Mouse (Mus musculus): Measurements from ENCODE around the gene Clcf1. TPM values are rescaled to one million over a fixed set of nuclear protein-coding genes. Genes with fewer than 3 reads are reported as not detected.

Gene Clcf1
- total RNA-seq, 2 experiments from 2014 or later, result 0.32 to 0.83 TPM

DNA sequence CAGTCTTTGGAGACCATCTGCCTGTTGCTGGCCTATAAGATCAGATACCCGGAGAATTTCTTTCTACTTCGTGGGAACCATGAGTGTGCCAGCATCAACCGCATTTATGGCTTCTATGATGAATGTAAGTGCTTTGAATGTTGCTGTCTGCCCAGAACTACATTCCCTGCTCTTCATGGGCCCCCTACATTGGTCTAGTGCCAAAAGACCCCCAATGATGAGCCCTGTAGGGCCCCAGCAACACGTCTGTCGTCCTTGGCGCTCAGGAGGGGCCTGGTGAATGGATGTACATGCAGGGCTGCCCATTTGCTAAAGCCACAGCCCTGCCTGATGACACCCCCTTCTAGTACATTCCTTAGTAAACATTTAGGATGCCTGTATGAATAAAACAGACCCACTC lies 20.9 kb upstream of the Clcf1 start:
- DNase-seq, result no peak

DNA sequence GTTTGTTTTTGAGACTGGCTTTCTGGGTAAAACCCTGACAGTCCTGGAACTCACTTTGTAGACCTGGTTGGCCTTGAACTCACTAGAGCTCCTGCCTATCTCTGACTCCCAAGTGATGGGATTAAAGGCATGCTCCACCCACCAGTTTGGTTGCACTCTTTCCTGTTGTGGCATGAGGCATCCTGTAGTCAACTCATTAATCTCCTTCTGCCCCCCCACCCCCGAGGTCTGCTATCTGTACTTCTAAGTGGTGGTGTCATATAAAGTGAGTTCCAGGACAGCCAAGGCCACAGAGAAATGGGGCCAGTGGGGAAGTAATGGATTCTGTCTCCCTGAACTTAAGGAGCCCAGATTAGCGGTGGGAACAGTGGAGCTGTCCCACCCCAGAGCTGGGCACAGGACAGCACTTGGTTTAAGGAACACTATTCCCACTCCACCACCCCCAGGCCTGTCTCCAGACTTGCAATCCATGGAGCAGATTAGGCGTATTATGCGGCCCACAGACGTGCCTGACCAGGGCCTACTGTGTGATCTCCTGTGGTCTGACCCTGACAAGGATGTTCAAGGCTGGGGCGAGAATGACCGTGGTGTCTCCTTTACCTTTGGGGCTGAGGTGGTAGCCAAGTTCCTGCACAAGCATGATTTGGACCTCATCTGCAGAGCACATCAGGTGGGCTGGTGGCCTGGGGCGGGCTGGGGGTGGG lies 19.9 kb upstream of the Clcf1 start:
- DNase-seq, result no peak

DNA sequence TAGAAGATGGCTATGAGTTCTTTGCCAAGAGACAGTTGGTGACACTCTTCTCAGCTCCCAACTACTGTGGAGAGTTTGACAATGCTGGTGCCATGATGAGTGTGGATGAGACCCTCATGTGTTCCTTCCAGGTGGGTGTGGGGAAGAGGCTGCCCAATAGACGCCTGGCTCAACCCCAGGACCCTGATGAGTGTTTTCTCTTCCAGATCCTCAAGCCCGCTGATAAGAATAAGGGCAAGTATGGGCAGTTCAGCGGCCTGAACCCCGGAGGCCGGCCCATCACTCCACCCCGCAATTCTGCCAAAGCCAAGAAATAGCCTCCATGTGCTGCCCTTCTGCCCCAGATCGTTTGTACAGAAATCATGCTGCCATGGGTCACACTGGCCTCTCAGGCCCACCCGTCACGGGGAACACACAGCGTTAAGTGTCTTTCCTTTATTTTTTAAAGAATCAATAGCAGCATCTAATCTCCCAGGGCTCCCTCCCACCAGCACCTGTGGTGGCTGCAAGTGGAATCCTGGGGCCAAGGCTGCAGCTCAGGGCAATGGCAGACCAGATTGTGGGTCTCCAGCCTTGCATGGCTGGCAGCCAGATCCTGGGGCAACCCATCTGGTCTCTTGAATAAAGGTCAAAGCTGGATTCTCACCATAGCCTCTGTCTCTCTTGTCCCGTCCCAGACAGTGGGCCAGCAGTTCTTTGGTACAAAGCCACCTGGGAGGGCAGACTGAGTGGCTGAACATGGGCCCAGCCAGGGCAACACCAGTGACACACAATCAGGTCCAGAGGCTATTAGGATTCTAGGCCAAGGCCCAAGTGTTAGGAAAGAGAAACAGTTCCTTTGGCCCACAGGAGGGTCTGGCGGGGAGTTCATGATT lies 19.0 kb upstream of the Clcf1 start:
- no peak for DNase-seq

DNA sequence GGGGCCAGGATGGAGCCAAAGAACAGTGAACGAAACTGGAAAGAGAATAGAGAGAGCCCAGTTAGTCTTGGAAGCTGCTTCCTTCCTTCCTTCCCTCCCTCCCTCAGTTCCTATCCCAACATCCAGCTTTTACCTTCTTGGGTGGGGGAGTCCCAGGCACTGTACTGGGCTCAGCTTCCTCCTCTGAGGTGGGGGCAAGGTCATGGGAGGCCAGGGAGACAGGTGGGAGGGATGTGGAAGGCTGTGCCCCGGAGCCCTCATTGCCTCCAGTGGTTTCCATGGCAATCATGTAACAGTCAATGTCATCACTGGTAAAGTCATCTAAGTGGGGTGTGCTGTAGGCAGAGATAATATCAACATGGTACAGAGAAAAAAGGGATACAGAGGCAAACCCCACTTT lies 18.0 kb upstream of the Clcf1 start:
- no peak for DNase-seq

DNA sequence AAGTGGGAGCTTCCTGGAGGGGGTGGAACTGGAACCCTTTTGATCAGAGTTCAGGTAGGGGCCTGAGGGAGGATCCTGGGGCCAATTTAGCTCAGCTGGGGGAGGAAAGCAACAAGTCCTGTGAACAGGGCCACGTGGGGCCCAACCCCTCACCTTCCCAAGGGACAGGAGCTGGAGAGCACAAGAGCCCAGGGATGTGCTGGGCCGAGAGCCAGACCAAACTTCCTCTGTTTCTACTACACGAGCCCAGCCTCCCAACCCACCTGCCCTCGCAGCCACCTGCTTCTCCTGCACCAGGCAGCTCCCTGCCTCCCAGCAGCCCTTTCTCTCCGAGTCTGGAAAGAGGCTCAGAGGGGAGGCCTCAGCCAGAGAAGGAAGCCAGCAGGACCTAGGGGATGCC lies 17.5 kb upstream of the Clcf1 start:
- DNase-seq, result no peak

DNA sequence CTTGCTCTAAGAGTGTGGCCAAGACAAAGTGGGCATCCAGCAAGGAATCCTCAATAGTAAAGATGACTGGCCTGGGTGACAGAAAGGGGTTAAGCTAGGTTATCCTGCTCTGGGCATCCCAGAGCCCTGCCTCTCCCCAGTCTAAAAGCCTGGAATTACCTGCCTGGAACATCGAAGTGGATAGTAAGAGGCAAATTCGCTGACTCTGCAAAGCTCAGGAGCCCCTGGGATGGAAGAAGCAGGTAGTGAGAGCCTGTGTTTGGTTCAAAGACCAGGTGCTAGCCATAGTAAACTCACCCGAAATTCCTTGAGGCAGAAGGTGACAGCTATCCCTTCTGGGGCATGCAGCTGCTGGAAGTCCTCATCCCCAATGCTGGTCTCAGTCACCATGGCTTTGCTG lies 16.9 kb upstream of the Clcf1 start:
- DNase-seq, result no peak

DNA sequence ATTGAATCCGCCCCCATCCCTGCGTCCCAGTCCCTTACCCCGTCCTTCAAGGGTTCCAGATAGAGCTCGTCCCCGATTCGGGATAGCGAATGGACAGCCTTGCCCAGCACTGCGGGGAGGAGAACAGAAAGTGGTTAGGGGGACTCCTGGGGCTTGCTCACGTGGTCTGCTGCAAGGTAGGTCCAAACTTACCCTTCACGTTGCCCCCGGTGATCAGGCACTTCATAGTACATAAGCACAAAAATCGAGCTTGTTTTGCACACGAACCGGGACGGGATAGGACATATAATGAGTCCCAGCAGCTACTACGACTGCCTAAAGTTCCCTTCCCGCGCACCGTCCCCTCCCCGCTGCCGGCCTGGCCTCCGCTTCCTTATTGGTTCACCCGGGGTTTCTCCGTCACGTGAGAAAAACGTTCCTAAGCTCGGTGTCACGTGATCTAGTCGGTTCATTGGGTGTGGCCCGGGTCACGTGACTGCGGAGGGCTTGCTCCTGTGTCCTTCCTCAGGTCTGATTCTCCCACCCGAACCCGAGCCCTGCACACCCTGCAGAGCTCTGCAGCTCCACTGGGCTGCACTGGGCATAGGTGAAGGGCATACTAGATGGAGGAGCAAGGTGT lies 12.6 kb upstream of the Clcf1 start, which contains the start of gene Rad9a:
Gene Rad9a (minus strand): TSS at position 372 of the 619 bp plus-strand sequence.
- DNase-seq, result peak; percentile 90

DNA sequence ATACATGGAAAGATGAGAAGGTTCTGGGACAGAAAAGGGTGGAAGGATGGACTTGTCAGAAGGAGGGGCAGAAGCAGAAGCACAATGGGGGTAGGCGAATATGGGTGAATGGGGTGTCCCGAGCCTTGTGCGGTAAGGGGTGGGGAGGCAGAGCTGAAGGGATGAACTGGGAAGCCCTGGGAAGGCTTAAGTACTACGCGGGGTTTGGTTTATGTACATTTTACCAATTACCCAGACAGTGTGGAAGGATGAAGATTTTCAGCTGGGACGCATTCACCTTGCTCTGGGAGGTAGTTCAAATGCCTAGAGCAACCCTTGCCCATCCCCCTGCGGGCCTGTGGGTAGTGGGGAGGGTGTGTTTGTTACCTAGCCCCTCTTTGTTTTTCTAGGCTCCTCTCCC lies 11.9 kb upstream of the Clcf1 start:
- DNase-seq, result no peak

DNA sequence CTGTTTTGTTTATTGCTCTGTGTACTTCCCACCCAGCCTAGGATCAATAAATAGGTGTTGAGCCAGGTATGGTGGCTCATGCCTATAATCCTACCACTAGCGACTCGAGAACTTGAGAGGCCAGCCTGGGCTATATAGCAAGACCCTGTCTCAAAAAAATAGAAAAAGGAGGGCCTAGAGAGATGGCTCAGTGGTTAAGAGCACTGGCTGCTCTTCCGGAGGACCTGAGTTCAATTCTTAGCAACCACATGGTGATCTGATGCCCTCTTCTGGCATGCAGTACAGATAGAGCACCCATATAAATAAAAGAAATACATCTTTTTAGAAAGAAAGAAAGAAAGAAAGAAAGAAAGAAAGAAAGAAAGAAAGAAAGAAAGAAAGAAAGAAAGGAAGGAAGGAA lies 10.9 kb upstream of the Clcf1 start:
- DNase-seq, result no peak

DNA sequence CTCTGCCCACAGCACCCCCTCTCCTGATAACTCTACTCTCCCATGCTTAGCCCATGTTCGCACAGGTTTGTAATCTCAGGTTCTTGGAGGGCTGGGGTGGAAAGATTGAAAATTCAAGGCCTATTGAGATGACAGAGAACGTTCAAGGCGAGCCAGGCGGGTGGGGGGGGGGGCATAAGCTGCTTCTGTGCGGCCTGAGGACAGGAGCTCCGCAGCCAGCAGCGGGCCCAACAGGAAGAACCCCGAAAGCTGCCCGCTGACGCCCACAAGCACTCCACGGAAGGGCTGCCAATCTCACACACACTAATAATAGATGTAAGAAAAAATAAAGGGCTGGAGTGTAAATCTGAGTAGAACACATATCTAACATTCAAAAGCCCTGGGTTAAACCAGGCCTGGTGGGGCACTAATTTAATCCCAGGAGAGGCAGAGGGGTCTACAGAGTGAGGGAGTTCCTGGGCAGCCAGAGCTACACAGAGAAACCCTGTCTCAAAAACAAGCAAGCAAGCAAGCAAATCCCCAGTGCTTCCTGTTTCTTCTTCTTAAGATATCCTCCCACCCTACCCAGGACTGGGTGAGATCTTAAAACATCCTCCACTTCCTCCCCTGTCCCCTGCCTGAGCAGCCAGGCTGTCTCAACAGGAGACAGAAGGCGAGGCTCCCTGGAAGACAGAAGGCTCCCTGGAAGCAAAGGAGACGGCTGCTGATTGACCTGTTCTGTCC lies 10.3 kb upstream of the Clcf1 start:
- no peak for DNase-seq

DNA sequence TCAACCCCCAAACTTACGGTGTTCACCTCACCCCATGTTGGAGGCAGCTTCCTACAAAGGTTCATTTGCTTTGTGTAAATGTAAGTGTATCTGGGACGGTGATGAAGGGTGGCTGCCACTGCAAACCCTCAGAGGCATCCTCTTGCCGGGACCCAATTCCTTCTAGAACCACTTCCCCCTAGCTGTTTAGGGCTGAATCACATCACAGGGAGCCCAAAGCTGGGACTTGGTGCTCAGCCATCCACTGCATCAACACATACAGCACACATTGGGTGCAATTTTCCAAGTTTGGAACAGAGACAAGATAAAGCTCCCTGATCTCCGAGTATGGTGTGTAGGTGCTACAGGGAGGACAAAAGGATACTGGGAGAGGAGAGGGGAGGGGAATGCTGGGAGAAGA lies 9.1 kb upstream of the Clcf1 start:
- no peak for DNase-seq

DNA sequence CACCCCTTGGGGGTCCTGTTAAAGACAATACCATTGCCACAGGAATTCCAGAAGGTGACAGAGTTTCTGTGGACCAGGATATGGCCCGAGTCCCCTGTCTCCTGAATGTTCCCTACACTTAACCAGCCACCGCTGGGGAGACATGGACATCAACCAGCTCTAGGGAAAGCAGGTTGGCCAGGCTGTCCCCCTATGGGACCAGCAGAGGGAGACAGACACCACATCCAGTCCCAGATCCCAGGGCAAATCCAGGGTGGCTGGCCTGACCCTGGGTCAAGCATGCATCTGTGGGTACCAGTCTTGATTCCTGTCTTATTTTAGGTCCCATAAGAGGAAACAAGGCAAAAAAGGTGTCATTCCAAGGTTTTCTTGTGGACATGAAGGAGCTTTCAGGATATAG lies 7.1 kb upstream of the Clcf1 start:
- DNase-seq, result peak; percentile 47 to 69

DNA sequence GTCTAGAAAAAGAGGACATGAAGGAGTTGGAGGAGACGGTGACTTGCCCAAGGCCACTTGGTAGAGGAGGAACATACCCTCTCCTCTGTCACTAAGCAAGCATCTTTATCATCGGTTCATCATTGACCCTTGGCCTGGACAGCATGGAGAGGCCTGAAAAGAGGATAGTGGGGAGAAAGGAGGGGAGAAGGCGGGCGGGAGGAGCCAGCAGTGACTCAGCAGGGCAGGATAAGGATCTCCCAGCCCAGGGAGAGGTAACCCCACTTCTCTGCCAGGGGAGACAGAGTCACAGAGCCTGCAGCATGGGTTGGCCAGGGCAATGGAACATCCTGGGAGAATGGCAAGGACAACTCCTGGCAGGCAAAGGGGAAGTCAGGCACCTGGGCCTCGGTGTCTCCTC lies 5.5 kb upstream of the Clcf1 start:
- DNase-seq, result no peak

DNA sequence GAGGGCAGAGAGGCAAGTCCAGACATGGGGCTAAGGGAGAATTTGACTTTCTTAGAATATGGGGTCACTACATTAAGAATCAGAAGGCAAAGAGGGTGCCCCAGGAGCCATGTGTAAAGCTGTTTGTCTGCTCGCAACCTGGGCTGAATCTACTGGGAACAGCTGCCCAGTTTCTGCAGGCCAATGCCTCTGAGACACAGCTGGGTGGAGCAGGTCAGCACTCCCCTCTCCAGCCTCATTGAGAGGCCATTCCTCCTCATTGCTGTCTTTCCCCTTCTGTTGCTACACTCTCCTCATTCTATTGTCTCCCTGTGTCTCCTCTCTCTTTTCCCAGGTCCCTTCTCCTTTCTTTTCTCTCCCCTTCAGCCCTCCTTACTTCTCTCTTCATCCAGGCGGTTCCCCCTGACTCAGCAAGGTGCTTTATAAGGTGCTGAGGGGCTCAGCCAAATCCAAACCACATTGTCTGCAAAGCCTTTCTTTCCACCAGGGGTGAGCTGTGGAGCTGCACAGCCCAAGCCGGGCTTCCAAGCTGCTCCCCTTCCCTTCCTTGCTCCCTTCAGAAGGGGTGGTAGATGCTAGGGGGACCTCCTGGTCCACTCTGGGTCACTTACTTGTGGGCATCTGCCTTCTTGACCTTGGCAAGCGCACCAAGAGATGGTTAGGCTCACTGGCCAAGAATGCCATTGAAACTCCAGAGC lies 2.0 kb upstream of the Clcf1 start:
- no peak for DNase-seq

DNA sequence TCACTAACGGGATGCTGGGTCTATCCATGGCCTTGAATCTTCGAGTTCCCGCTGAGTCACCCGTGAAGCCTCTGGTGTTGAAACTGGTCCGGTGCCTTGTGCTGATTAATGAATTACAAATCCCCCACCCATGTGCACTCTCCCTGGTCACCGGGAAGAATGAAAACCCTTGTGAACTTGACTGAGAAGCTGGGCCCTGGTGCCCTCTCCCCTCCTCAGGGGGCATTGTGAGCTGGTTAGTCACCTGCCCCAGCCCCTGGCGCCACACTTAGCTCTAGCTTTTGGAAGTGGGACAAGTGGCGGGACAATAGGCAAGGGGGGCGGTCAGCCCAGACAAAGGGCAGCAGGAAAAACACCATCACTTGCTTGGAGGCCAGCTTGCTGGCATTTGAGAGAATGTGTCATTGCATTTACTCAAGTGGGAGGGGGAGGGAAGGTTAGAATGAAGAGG lies 489 bp upstream of the Clcf1 start:
- DNase-seq, result no peak

DNA sequence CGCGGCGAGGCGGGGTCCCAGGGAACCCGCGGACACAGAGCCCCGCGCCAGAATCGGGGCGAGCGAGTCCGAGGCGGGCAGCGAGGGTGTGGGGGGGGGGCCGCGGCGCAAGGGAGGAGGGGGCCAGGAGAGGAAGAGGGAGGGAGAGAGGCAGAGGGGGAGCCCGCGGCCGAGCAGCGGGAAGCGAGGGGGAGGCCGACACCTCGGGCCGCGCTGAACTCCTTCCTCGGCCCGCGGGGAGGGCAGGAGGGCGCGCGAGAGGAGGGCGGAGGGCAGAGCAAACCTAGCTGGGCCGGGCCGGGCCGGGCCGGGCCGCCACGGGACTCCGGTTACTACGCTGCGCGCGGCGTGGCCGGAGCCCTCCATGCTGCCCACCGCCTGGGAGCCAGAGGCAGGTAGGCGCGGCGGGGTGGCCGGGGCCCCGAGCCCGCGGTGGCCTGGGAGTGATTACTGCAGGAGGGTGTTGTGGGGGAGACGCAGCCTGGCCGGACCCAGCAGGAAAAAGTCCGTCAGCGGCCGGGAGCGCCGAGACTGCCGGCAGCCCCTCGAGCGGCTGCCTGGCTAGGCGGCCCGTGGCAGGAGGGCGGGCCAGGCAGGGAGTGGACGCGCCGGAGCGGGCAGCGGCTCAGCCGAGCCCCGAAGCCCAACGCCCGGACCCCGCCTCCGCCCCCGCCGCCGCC lies 873 bp downstream of the Clcf1 start:
- DNase-seq, result no peak

DNA sequence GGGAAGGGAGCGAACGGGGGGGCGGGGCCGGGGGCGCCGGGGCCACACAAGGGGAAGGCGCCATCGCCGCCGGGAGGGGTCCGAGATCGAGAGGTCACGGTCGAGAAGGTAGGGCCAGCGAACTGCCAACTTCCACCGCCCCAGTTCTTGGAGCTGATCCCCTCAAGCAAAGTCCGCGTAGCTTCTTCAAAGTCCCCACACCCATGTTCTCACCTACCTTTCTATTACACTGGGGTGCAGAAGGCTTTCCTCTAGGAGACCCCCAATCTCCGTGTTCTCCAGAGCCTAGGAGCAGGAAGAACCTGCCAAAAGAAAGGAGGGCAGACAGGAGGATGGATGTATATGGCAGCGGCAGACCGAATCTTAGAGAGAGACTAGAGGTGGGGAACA lies 1.4 kb downstream of the Clcf1 start:
- no peak for DNase-seq

DNA sequence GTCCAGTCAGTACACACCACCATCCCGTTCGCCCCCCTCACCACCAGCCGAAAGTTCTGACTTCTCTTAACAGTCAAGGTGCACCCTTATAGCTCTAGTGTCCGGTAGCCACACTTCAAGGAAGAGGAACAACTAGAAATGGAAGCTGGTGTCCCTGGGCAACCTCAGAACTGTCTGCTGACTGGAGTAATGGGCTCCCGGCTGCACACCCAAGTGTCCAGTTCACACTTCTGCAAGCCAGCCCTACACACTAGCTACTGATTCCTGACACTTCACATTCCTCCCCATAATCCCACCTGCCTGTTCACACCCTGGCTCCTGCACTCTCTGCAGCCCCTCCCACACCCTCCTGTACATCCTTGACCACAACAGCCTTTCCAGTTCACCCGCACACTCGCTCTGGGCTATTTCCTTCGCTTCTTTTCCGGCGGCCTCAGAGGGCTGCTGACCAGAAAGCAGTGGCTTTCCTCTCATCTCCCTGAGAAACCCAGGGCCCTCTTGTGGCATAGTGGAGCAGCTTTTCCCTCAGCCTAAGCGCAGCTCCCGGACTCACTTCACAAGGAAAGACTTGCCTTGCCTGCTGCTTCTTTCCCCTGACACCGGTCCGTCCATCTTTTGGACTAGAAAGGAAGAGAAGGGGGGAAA lies 2.1 kb downstream of the Clcf1 start:
- no peak for DNase-seq

DNA sequence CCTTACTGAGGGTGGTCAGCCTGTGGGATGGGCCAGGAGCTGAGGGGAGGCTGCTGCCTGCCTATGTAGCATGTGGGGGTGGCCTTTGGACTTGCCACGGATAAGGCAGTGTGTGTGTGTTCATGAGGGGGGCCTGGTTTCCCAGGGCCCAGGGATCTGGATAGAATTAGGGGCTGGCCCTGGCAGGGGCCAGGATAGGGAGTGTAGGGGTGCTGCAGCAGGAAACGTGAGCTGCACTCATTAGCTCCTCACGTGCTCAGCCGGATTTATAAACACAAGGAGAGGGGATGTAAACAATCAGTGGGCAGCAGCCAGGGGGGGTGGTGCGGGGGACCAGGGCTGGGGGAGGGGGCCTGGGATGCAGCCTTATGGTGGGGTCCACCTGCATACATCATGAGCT lies 3.1 kb downstream of the Clcf1 start:
- no peak for DNase-seq

DNA sequence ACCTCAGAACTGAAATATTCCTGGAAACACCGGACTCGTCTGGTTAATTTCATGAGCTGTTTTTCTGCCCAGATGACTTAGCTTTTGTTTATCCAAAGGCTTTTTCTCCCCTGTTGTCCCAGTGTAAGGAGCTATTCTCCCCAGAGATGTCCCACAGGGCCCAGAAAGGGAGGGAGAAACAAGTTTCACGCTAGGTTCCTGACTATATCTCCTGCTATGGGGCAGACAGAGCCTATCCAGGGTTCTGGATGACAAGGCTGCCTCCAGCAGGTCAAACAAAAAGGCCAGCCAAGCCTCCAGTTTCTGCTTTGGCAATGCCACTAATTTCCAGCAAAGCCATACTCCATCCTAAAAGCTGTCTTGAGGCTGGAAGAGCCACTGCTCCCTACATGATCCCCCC lies 3.8 kb downstream of the Clcf1 start:
- no peak for DNase-seq

DNA sequence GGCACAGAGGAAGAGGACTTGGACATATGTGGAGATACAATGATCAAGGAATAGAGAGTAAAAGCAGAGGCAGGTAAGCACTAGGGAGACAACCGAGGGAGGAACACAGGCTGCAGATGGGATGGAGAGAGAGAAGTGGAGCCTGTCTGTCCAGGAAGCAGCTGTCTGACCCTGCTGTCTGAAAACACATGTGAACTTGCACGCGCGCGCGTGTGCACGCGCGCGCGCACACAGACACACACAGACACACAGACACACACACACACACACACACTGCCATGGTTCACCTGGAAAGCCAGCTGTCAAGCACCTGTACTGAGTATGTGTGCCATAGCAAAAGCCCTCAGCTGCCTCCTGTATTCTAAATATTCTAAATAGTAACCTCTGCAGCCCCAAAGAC lies 4.3 kb downstream of the Clcf1 start:
- DNase-seq, result no peak

Measured in layer of hippocampus, postnatal 36 days (tissue).